Mouse (Mus musculus) lung, embryonic 16.5 days (tissue): Measurements from ENCODE around the gene Slc26a9. TPM values are rescaled to one million over a fixed set of nuclear protein-coding genes. Genes with fewer than 3 reads are reported as not detected.
A peak's percentile ranks its signal among the peaks of the same experiment; 100 is the strongest.

Experiments used
- ATAC-seq: fragments of 200-750 bp; cut with Nextera tagmentation; 2 replicates; pipeline ENCODE4 v1.8.0; 2017; ENCODE audit warnings: low read depth, mild to moderate bottlenecking, moderate library complexity
- H3K27ac ChIP-seq: fragments of 300-500 bp; sonication (generic); 2 replicates; pipeline ENCODE4 v1.5.1; 2014; ENCODE audit warnings: mild to moderate bottlenecking, control low read depth, low read length
- H3K27me3 ChIP-seq: fragments of 300-500 bp; sonication (generic); 2 replicates; pipeline ENCODE4 v1.6.1; 2014; ENCODE audit warnings: low read depth, low read length, mixed read lengths; ENCODE audit not compliant: control insufficient read depth, insufficient read depth
- H3K36me3 ChIP-seq: fragments of 300-500 bp; sonication (generic); 2 replicates; pipeline ENCODE4 v1.6.1; 2014; ENCODE audit warnings: low read length; ENCODE audit not compliant: control insufficient read depth, insufficient read depth
- H3K4me1 ChIP-seq: fragments of 300-500 bp; sonication (generic); replicated peaks from 2 replicates; pipeline ENCODE4 v1.6.1; 2014; ENCODE audit warnings: low read length, mixed read lengths; ENCODE audit not compliant: control insufficient read depth, insufficient read depth
- H3K4me2 ChIP-seq: fragments of 300-500 bp; sonication (generic); 2 replicates; pipeline ENCODE4 v1.6.1; 2014; ENCODE audit warnings: low read depth, low read length, control low read depth
- H3K4me3 ChIP-seq: fragments of 300-500 bp; sonication (generic); 2 replicates; pipeline ENCODE4 v1.5.1; 2014; ENCODE audit warnings: mild to moderate bottlenecking, low read length, control low read depth
- H3K9ac ChIP-seq: fragments of 300-500 bp; sonication (generic); 2 replicates; pipeline ENCODE4 v1.6.1; 2014; ENCODE audit warnings: low read length, control low read depth
- H3K9me3 ChIP-seq: fragments of 300-500 bp; sonication (generic); 2 replicates; pipeline ENCODE4 v1.6.1; 2016; ENCODE audit warnings: low read length; ENCODE audit not compliant: control insufficient read depth
- WGBS: fragments of 180-500 bp; shearing (Covaris S2); extraction: QIAGEN DNeasy Blood & Tissue Kit; methylation state at CpG from one replicate; pipeline ENCODE4 v1.1.7; 2014; 5-methylcytosine and 5-hydroxymethylcytosine counted together
- polyA plus RNA-seq: library from polyadenylated mRNA; unstranded; fragments of >200 nt; fragmentation: Nextera tagmentation; extraction: Ambion mirVana; gene quantifications from 2 replicates; pipeline ENCODE4 v1.2.1, GENCODE M21; 2015

The Slc26a9 gene
- polyA plus RNA-seq, 1 experiment from 2014 or later: 8.9 TPM

DNA sequence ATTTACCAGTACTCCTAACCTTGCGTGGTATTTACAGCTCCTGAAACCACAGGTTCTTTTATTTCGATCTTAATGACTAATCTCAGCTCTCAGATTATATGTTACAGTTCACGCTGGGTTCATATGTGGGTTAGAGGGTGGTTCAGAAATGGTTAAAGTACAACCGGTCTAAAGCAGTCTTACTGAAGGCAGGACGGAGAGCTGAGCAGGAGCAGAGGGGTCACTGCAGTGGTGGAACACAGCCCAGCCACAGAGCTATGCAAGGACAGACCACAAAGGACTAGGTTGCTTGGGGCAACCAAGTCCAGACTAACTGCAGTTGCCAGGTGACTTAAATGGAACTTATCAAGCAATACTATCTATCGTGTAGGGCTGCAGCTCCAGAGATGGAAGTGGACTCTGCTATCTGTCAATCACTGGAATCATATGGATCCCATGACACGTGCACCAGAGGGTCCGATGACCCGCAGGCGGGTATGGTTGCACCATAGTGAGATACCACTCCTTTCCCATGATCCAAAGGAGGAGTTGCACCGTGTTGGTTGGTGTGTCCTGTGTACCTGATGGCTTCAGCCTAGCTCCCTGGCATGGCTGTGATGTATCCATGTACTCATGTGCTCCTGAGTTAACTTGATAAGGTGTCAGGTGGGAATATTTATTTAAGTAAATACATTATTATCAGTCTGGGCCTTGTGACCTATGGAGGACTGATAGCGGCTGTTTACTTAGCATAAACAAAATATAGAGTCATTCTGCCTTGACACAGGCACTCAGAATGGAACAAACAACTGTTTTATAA is 13.0 kb upstream of the Slc26a9 start:
- H3K4me1 ChIP-seq: peaks cover 4% of the 10 kb centered on the region; the same call in 1 of the 2 replicates
- no peak overlapping the region for H3K27ac ChIP-seq
- no peak for ATAC-seq

DNA sequence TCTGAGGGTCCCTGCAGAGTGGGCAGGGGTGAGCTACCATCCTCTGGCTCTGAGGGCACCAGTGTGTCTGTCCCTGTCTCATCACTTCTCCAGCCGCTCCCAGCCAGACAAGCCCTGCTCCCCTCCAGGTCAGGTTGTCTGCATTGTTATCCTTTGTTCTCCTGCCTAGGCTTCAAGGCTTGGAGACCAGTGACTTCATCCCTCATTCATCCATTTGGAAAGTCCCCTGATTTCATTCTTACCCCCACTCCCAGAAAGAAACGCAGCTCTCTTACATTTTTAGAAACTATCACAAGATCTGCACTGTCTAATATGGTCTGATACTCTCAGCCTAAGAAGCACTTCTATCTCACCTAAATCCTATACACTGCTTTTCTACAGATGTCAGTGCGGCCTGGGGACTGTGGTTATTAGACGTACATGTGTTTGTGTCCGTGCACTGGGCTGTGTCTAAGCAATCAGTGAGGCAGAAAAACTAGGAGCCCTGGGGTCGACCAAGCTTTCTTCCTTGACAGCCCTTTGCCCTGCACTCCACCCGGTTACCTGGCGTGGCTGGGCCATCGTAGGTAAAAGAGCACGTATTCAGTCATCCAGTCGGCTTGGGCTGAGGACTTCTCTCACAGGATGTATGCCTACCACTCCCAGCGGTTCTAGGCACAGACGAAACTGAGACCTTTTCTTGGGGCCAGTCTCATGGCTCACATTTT is 10.2 kb upstream of the Slc26a9 start:
- WGBS: 72% methylated on average over 13 of the region's 13 CpGs
- Histone ChIP-seq H3K36me3 (no peaks in the 10 kb centered on the region), H3K27me3 (no peaks in the 10 kb centered on the region), H3K9ac (no peak overlapping the region), H3K4me3 (no peak overlapping the region), H3K4me2 (no peak overlapping the region), H3K4me1 (peaks cover 6% of the 10 kb centered on the region), H3K27ac (no peak overlapping the region), H3K9me3 (no peaks in the 10 kb centered on the region)
- ATAC-seq: no peak

More for the DNA sequence above, 13.0 kb upstream of the Slc26a9 start:
- Histone ChIP-seq H3K27me3 (no peaks in the 10 kb centered on the region), H3K9me3 (no peaks in the 10 kb centered on the region), H3K9ac (no peak overlapping the region), H3K36me3 (no peaks in the 10 kb centered on the region), H3K4me3 (no peak overlapping the region), H3K4me2 (no peak overlapping the region)
- 76% methylated on average over 12 of the region's 12 CpGs for WGBS

DNA sequence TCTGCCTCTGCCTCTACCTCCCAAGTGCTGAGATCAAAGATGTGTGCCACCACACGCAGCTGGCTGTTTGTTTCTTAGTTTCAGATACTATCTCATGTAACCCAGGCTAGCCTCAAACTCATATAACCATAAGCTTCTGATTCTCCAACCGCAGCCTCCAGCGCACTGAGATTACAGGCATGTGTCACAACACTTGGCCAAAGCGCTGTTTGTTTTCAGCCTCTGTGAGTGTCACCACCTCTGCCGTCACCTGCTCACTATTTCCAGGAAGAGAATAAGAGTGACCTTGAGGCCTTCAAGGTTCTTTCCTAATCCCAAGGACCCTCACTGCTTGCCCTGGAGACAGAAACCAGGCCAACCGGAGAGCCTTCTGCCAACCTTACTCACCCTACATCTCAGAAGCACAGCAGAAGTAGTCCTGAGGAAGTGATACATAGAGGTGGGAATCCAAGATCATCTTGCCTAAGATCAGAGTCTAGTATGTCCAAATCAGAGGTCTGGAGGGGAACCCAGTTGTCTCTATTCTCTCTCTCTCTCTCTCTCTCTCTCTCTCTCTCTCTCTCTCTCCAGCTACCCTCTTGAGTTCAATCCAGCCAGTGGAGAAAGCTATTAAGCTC is 9.1 kb upstream of the Slc26a9 start:
- Histone ChIP-seq H3K4me3 (no peak overlapping the region), H3K4me2 (no peak overlapping the region), H3K9me3 (no peaks in the 10 kb centered on the region), H3K27ac (no peak overlapping the region), H3K36me3 (no peaks in the 10 kb centered on the region), H3K4me1 (peaks cover 6% of the 10 kb centered on the region), H3K27me3 (no peaks in the 10 kb centered on the region), H3K9ac (no peak overlapping the region)
- WGBS: 88% methylated on average over 6 of the region's 6 CpGs
- ATAC-seq: no peak

DNA sequence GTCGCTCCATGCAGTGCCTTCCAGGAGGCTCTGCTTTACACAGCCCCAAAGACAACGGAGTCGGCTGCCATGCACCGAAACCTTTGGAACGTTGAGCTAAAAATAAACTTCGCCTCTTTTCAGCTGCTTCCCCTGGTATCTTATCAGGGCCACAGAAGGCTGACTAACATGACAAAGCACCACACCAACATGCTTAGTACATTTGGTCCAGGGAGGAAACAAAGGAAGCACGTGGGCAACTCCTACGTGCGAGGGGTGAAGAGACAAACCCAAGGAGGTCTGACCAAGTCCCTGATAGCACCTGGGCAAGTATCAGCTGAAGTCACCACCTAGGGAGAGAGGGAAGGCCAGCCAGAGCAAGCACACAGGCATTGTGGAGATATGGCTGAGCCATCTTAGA is 7.3 kb upstream of the Slc26a9 start:
- Histone ChIP-seq H3K4me3 (no peak overlapping the region), H3K9ac (no peak overlapping the region), H3K4me2 (no peak overlapping the region), H3K4me1 (peaks cover 9% of the 10 kb centered on the region), H3K36me3 (no peaks in the 10 kb centered on the region), H3K27me3 (no peaks in the 10 kb centered on the region), H3K9me3 (no peaks in the 10 kb centered on the region), H3K27ac (no peak overlapping the region)
- WGBS: 69% methylated on average over 9 of the region's 9 CpGs
- no peak for ATAC-seq

DNA sequence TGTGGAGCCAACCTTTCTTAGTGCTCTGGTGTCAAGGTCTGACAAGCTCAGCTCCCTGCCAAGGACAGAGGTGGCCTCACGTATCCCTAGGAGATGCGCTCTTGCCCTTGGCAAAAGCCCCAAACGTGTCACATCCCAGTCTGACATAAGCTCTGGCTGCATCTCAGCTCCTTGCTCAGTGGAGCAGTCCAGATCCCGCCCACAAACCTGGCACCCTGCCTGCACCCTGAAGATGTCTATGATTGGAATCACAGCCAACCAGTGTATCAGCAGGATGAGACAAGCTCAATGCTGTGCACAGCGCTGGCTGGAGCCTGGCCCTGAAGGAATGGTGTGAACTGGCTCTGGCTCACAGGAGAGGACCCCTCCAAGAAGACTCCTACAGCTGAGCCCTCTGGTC is 6.6 kb upstream of the Slc26a9 start:
- WGBS: 37% methylated on average over 5 of the region's 5 CpGs
- ATAC-seq: peak; percentile 90

DNA sequence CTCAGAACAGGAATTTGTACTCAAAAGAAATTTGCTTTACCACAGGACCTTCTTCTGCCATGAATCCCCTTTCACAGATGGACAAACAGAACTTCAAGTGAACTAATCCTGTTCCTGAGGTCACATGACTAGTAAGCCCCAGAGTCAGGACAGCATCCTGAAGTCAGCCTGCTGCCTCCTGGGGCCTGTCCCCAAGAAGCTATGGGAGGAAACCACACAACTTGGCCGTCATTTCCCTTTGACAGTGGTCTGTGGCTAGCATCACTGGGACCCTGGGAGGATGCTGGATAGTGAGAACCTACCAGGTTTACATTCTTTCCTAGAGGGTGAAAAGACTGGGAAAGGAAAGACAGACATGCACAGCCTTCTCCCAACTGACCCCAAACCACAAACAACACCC is 5.1 kb upstream of the Slc26a9 start:
- no peak for ATAC-seq
- WGBS: 71% methylated on average over 1 of the region's 1 CpGs
- H3K9ac ChIP-seq: no peak overlapping the region

More for the DNA sequence above, 6.6 kb upstream of the Slc26a9 start:
- Histone ChIP-seq H3K9ac (no peak overlapping the region), H3K4me1 (peaks cover 9% of the 10 kb centered on the region), H3K27me3 (no peaks in the 10 kb centered on the region), H3K4me3 (no peak overlapping the region), H3K27ac (no peak overlapping the region), H3K4me2 (no peak overlapping the region), H3K9me3 (no peaks in the 10 kb centered on the region), H3K36me3 (no peaks in the 10 kb centered on the region)

DNA sequence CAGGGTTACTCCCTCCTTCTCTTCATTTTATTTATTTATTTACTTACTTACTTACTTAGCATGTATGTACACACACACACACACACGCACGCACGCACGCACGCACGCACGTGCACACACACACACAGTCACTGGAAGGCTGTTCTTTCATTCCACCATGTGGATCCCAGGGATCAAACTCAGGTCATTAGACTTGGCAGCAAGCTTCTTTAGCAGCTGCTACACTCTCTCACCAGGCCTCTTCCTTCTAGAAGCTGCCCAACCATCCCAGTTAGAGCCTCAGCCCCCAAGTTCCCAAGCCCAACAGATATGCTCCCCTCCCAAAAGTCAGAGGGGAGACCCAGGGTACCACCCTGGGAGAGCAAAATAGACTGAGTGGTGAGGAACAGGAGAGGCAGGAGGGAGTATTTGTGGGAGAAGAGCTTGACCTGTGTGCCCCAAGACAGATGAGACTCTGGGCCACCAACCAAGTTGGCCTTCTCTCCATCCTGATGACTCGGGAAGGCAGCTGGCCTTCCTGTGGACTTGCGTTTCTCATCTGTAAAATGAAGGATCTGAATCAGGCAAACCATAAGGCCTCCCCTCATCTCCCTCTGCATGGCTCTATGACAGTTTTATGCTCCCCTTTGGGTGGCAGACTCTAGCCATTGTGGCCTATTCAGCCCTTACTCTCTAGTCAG is 4.2 kb upstream of the Slc26a9 start:
- ATAC-seq: no peak
- Histone ChIP-seq H3K4me3 (no peak overlapping the region), H3K4me2 (no peak overlapping the region), H3K27me3 (no peaks in the 10 kb centered on the region), H3K4me1 (peaks cover 13% of the 10 kb centered on the region), H3K36me3 (no peaks in the 10 kb centered on the region), H3K27ac (no peak overlapping the region), H3K9me3 (no peaks in the 10 kb centered on the region), H3K9ac (no peak overlapping the region)
- 82% methylated on average over 9 of the region's 9 CpGs for WGBS

More for the DNA sequence above, 5.1 kb upstream of the Slc26a9 start:
- Histone ChIP-seq H3K36me3 (no peaks in the 10 kb centered on the region), H3K4me2 (no peak overlapping the region), H3K4me3 (no peak overlapping the region), H3K27ac (no peak overlapping the region), H3K4me1 (peaks cover 13% of the 10 kb centered on the region), H3K27me3 (no peaks in the 10 kb centered on the region), H3K9me3 (no peaks in the 10 kb centered on the region)

DNA sequence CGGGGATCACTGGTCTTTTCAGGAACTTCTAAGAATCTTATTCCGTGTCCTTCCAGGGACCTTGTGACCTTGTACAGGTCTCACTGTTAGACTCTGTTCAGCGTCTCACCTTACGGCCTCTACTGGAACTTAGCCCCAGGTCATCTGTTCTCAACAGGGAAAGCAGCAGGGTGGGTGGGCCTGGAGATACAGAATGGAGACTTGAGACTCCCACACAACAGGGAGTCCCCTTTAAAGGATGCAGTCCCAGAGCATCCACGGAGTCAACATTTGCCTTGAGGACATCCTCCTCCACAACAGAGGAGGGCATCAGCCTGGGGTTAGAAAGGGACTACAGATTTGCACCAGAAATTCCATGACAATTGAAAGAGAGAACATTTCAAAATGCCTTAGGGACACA is 1.6 kb downstream of the Slc26a9 start:
- Histone ChIP-seq H3K4me2 (peak overlapping the region; percentile 35), H3K9me3 (no peaks in the 10 kb centered on the region), H3K36me3 (no peaks in the 10 kb centered on the region), H3K27me3 (no peaks in the 10 kb centered on the region), H3K4me1 (peaks cover 7% of the 10 kb centered on the region; the same call in 1 of the 2 replicates), H3K27ac (no peak overlapping the region), H3K4me3 (peak overlapping the region; percentile 38), H3K9ac (peak overlapping the region; percentile 1; the same call in 1 of the 2 replicates)
- 57% methylated on average over 5 of the region's 5 CpGs for WGBS
- ATAC-seq: no peak
